Comparison of ENCODE assay signal across 16 mouse cellular contexts in genomic region chr3:105750810-105751209, GRCm38 (mm10). TPM values are rescaled to one million over a fixed set of nuclear protein-coding genes. Genes with fewer than 3 reads are reported as not detected.
"Had no signal": no experiment of that assay in that cellular context is flagged by ENCODE, and none has a peak within 500 bp of the region (broad histone marks: within the 10 kb centered on the region; RNA-seq: fewer than 3 reads in every experiment).

No protein-coding gene starts in this region.

- H3K9me3 ChIP-seq: lung, embryonic 15.5 days; midbrain, embryonic 13.5 days; midbrain, embryonic 15.5 days; neural tube, embryonic 12.5 days; stomach, embryonic 15.5 days had no signal

- ATAC-seq: lung, postnatal 0 days; midbrain, embryonic 13.5 days; midbrain, embryonic 15.5 days had no signal

- H3K4me2 ChIP-seq: lung, embryonic 15.5 days; midbrain, embryonic 11.5 days; midbrain, embryonic 13.5 days; midbrain, embryonic 15.5 days; neural tube, embryonic 12.5 days; stomach, embryonic 15.5 days had no signal

- H3K27me3 ChIP-seq: lung, embryonic 15.5 days; midbrain, embryonic 13.5 days; midbrain, embryonic 15.5 days; neural tube, embryonic 12.5 days; stomach, embryonic 15.5 days had no signal

- DNase-seq: lung, adult 2 months; lung, postnatal 14 days; lung, postnatal 36 days; right cerebral cortex, postnatal 14 days; thymus, postnatal 14 days; thymus, postnatal 36 days had no signal

- H3K9ac ChIP-seq: lung, embryonic 15.5 days; midbrain, embryonic 13.5 days; midbrain, embryonic 15.5 days; neural tube, embryonic 12.5 days; stomach, embryonic 15.5 days had no signal

- H3K4me1 ChIP-seq: midbrain, embryonic 13.5 days; midbrain, embryonic 15.5 days; neural tube, embryonic 12.5 days; stomach, embryonic 15.5 days had no signal

- H3K4me3 ChIP-seq: lung, embryonic 15.5 days; midbrain, embryonic 13.5 days; midbrain, embryonic 15.5 days; neural tube, embryonic 12.5 days; stomach, embryonic 15.5 days had no signal

- H3K27ac ChIP-seq: lung, embryonic 15.5 days; macrophage; midbrain, embryonic 13.5 days; midbrain, embryonic 15.5 days; neural tube, embryonic 12.5 days; stomach, embryonic 15.5 days; stomach, postnatal 0 days had no signal

- H3K36me3 ChIP-seq: midbrain, embryonic 15.5 days; neural tube, embryonic 12.5 days had no signal

RNA-seq across cellular contexts. Expression of gene Inka2, which starts 46.4 kb away (rescaled TPM):
- total RNA-seq: monocyte, adult 5-6 weeks had no signal
